Mouse (Mus musculus): ENCODE measurements at regions not wholly inside any gene's neighbourhood (a gene's known extent, or its start where the extent isn't known, plus 50 kb on each side); places are given as distances from the start of the nearest gene placed in this dataset.
A peak's percentile ranks its signal among the peaks of the same experiment; 100 is the strongest.

GRCm38 (mm10) chr1:77190141-77190540, 324.7 kb downstream of the Epha4 start:
- ATAC-seq (replicated peaks; ENCODE audit: low FRiP score, poor library complexity, severe bottlenecking), result no peak

GRCm38 (mm10) chr1:77201321-77201917, 313.5 kb downstream of the Epha4 start:
- ATAC-seq (replicated peaks; ENCODE audit: low FRiP score, poor library complexity, severe bottlenecking), result no peak

GRCm38 (mm10) chr1:77202948-77203347, 311.9 kb downstream of the Epha4 start:
- ATAC-seq (replicated peaks; ENCODE audit: low FRiP score, poor library complexity, severe bottlenecking), result no peak

- no peak for ATAC-seq (replicated peaks; ENCODE audit: low FRiP score, poor library complexity, severe bottlenecking)
Measured at GRCm38 (mm10) chr1:77206535-77206934, 308.4 kb downstream of the Epha4 start.

- ATAC-seq (replicated peaks; ENCODE audit: low FRiP score, poor library complexity, severe bottlenecking), result no peak
Measured at GRCm38 (mm10) chr1:77209395-77209794, 305.5 kb downstream of the Epha4 start.

GRCm38 (mm10) chr1:77213462-77214098, 301.3 kb downstream of the Epha4 start:
- peak; percentile 69 for ATAC-seq (replicated peaks; ENCODE audit: low FRiP score, poor library complexity, severe bottlenecking)

- no peak for ATAC-seq (replicated peaks; ENCODE audit: low FRiP score, poor library complexity, severe bottlenecking)
Measured at GRCm38 (mm10) chr1:77219488-77220321, 295.2 kb downstream of the Epha4 start.

- no peak for ATAC-seq (replicated peaks; ENCODE audit: low FRiP score, poor library complexity, severe bottlenecking)
Measured at GRCm38 (mm10) chr1:77220322-77220590, 294.6 kb downstream of the Epha4 start.

GRCm38 (mm10) chr1:77220783-77221182, 294.1 kb downstream of the Epha4 start:
- no peak for ATAC-seq (replicated peaks; ENCODE audit: low FRiP score, poor library complexity, severe bottlenecking)

GRCm38 (mm10) chr1:77221900-77222299, 293.0 kb downstream of the Epha4 start:
- ATAC-seq (replicated peaks; ENCODE audit: low FRiP score, poor library complexity, severe bottlenecking), result no peak

- no peak for ATAC-seq (replicated peaks; ENCODE audit: low FRiP score, poor library complexity, severe bottlenecking)
Measured at GRCm38 (mm10) chr1:77226546-77226945, 288.3 kb downstream of the Epha4 start.

GRCm38 (mm10) chr1:77226991-77227515, 287.8 kb downstream of the Epha4 start:
- ATAC-seq (replicated peaks; ENCODE audit: low FRiP score, poor library complexity, severe bottlenecking), result no peak

GRCm38 (mm10) chr1:77227800-77228199, 287.1 kb downstream of the Epha4 start:
- ATAC-seq (replicated peaks; ENCODE audit: low FRiP score, poor library complexity, severe bottlenecking), result no peak

- ATAC-seq (replicated peaks; ENCODE audit: low FRiP score, poor library complexity, severe bottlenecking), result no peak
Measured at GRCm38 (mm10) chr1:77229561-77229960, 285.3 kb downstream of the Epha4 start.

- no peak for ATAC-seq (replicated peaks; ENCODE audit: low FRiP score, poor library complexity, severe bottlenecking)
Measured at GRCm38 (mm10) chr1:77233010-77233409, 281.9 kb downstream of the Epha4 start.

GRCm38 (mm10) chr1:77244642-77245041, 270.2 kb downstream of the Epha4 start:
- no peak for ATAC-seq (replicated peaks; ENCODE audit: low FRiP score, poor library complexity, severe bottlenecking)

GRCm38 (mm10) chr1:77246047-77246446, 268.8 kb downstream of the Epha4 start:
- ATAC-seq (replicated peaks; ENCODE audit: low FRiP score, poor library complexity, severe bottlenecking), result no peak

- no peak for ATAC-seq (replicated peaks; ENCODE audit: low FRiP score, poor library complexity, severe bottlenecking)
Measured at GRCm38 (mm10) chr1:77254276-77254675, 260.6 kb downstream of the Epha4 start.

GRCm38 (mm10) chr1:77256115-77256842, 258.6 kb downstream of the Epha4 start:
- ATAC-seq (replicated peaks; ENCODE audit: low FRiP score, poor library complexity, severe bottlenecking), result no peak

- no peak for ATAC-seq (replicated peaks; ENCODE audit: low FRiP score, poor library complexity, severe bottlenecking)
Measured at GRCm38 (mm10) chr1:77258730-77259310, 256.1 kb downstream of the Epha4 start.
